Comparison of ENCODE assay signal across 7 mouse cellular contexts in the genomic region with DNA sequence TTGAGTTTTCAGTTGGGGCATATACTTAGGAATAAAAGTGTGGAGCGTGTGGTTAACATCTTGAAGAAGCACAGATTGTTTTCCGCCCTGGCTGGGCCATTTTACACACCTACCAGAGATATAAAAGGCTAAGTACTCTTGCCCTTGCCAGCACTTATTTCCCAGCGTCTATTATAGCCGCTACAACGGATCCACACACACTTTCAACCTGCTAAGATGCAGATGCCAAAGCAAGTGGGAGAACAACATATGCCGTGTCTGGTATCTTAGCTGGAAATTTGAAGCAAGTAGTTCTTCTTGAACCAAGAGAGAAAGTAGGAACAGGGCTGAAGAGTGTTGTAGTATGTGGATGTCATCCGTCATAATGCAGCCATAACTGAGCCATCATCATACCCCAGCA.
"Had no signal": no experiment of that assay in that cellular context is flagged by ENCODE, and none has a peak within 500 bp of the region (broad histone marks: within the 10 kb centered on the region; RNA-seq: fewer than 3 reads in every experiment).

No protein-coding gene starts in this region.

- DNase-seq: kidney, adult 11 months; kidney, adult 9 months; kidney, postnatal 36 days; lung, adult 18-20 months; spleen, adult 18-20 months; thymus, adult 2 months; thymus, postnatal 25 days had no signal
